Mouse (Mus musculus) erythroblast, embryonic 14.5 days (primary cell): ENCODE data around the gene Myocos. TPM values are rescaled to one million over a fixed set of nuclear protein-coding genes. Genes with fewer than 3 reads are reported as not detected.

Source experiments
- H3K27me3 ChIP-seq: 2 replicates; pipeline ENCODE4 v1.6.1; 2012; ENCODE audit warnings: inconsistent platforms; ENCODE audit not compliant: control insufficient read depth
- H3K36me3 ChIP-seq: 2 replicates; pipeline ENCODE4 v1.6.1; 2012; ENCODE audit warnings: mild to moderate bottlenecking, inconsistent platforms; ENCODE audit not compliant: control insufficient read depth
- H3K4me1 ChIP-seq: 2 replicates; pipeline ENCODE4 v1.6.1; 2012; ENCODE audit warnings: inconsistent platforms; ENCODE audit not compliant: control insufficient read depth
- H3K4me3 ChIP-seq: replicated peaks from 2 replicates; pipeline ENCODE3; 2012; ENCODE audit warnings: moderate library complexity, mild to moderate bottlenecking, inconsistent platforms
- H3K9me3 ChIP-seq: 2 replicates; pipeline ENCODE4 v1.6.1; 2012; ENCODE audit warnings: low read length, inconsistent platforms, mixed read lengths; ENCODE audit not compliant: control insufficient read depth
- GATA1 ChIP-seq: IDR thresholded peaks from 2 replicates; pipeline ENCODE4 v1.6.1; 2012; ENCODE audit warnings: low read length, inconsistent platforms, mixed read lengths
- TAL1 ChIP-seq: IDR thresholded peaks from 3 replicates; pipeline ENCODE4 v1.6.1; 2012; ENCODE audit warnings: low read length, inconsistent platforms, mixed read lengths
- polyA plus RNA-seq: library from polyadenylated mRNA; stranded (reverse); fragments of >175 nt; gene quantifications from 2 replicates; pipeline ENCODE4 v1.2.3, GENCODE M21; 2012

Myocos gene
- not detected in 2 replicates for polyA plus RNA-seq

DNA sequence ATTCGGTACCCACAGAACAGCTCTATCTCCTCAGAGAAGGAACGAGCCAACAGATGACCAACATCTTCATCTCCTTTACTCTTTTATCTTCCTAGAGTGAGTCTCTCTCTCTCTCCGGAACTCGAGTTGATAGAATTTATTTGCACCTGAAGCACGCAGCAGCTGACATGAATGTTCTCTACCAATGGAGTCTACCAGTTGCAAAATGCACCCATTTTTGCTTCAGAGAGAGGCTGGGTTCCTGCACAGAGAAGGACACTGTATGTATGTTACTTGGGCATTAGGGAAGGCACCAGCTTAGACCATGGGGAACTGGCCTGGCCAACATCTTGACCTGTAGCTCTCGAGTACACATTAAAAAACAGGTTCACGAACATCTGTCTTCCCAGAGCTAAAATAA is at the start of gene Myocos:
Gene Myocos (minus strand): TSS at position 101 of the 400 bp plus-strand sequence.
- Histone ChIP-seq H3K4me1 (peaks cover 2% of the 10 kb centered on the region; the same call in 1 of the 2 replicates), H3K27me3 (no peaks in the 10 kb centered on the region), H3K36me3 (no peaks in the 10 kb centered on the region), H3K9me3 (no peaks in the 10 kb centered on the region), H3K4me3 (no peak within 1 kb of the TSS)
- no peak for TF ChIP-seq GATA1

DNA sequence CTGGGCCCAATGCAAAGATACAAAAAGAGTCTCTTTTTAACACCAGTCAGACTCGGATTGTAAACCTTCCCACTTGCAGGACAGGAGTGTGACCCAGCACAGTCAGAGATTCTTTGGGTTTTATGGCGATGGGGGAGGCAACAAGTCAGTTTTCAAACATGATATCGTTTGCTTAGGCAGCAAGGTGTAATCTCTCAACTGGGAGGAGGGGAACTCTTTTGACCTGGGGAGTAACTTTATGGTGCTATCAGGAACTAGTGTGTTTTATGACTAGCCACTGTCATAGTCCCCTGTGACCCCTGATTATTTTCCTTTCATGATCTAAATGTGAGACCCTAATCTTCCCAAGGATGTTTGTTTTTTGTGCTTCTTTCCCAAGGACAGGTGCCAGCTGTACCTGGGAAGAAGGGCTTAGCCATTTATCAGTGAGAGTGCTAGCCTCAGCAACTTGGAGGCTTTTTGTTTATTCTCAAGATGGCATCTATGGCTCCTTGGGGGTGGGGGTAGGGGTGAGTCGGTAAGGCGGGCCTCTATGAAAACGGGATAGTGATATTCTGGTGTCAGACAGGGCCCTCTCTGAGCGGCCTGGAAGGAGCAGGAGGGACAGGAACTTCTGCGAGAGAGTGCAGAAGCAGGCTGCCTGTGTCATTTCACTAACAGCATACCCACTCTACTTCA is 42.5 kb upstream of the Myocos start:
- H3K4me1 ChIP-seq: no peaks in the 10 kb centered on the region
- H3K4me3 ChIP-seq: no peak overlapping the region
- no peaks in the 10 kb centered on the region for H3K9me3 ChIP-seq
- H3K27me3 ChIP-seq: no peaks in the 10 kb centered on the region
- H3K36me3 ChIP-seq: peaks cover 99% of the 10 kb centered on the region
- no peak for TF ChIP-seq TAL1

DNA sequence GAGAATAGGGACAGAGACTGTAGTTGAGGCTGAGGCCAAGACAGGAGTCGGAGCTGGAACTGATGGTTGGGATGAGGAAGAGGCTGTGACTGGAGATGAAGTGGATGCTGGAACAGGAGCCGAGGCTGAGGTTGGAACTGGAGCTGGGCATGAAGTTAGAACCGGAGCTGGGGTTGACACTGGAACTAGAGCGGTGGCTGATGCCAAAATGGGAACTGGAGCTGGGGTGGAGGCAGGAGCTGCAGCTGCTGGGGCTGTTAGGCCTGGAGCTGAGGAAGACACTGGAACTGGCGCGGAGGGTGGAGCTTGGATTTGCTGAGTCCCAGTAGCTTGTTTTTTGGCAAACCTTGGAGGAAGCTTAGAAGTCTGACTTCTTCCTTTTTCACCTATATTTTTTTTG is 39.8 kb upstream of the Myocos start:
- no peak overlapping the region for H3K4me3 ChIP-seq
- TF ChIP-seq GATA1: no peak
- TF ChIP-seq TAL1: no peak
- H3K9me3 ChIP-seq: no peaks in the 10 kb centered on the region
- H3K36me3 ChIP-seq: peaks cover 99% of the 10 kb centered on the region
- H3K27me3 ChIP-seq: no peaks in the 10 kb centered on the region
- no peaks in the 10 kb centered on the region for H3K4me1 ChIP-seq

DNA sequence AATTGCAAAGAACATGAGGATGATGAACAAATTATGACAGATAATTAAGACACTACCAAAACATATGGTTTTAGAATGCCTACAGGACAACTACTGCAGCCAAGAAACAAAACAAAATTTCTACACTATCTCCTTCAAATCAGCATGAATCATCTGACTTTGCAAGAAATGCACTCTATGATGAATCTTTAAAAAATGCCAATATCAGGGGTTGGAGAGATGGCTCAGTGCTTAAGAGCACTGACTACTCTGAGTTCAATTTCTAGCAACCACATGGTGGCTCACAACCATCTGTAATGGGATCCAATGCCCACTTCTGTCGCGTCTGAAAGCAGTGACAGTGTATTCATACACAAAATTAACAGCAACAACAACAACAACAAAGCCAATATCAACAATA is 35.7 kb upstream of the Myocos start:
- Histone ChIP-seq H3K9me3 (no peaks in the 10 kb centered on the region), H3K4me1 (no peaks in the 10 kb centered on the region), H3K4me3 (no peak overlapping the region), H3K36me3 (peaks cover 98% of the 10 kb centered on the region), H3K27me3 (no peaks in the 10 kb centered on the region)
- no peak for TF ChIP-seq TAL1
- no peak for TF ChIP-seq GATA1

DNA sequence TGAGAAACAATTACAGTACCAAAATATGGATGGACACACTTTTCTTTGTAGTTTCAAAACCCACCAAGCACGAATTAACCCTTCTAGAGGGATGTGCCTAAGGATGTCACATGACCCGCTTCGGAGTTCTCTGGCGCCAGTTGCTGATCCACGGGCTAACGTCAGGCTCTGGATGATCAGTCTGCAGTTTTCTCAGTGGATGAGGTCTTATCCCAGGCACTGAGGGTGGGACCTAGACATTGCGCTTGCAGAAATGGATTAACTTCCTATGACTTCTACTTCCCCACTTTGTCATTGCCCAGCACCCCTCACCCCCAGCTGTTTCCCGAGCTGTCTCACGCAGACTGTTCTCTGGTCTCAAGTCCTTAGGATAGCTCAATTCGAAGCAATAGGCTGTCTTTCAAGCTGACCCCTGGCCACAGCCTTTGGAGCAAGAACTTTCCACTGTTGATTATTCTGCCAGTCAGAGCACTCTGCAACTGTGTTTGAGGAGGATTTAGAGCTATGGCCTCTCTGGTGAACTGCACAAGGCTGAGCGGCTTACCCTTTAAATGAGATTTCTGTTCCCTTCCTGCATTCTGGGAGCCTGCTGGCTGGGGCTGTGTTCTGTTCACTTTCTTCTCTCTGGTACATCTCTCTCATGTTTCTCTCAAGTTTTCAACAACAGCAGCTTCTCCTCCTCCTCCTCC is 7.6 kb upstream of the Myocos start:
- Histone ChIP-seq H3K36me3 (peaks cover 19% of the 10 kb centered on the region), H3K9me3 (no peaks in the 10 kb centered on the region), H3K4me3 (peak overlapping the region; percentile 36), H3K27me3 (peaks cover 4% of the 10 kb centered on the region), H3K4me1 (peaks cover 5% of the 10 kb centered on the region)
- TF ChIP-seq TAL1 (no peak), GATA1 (no peak)

DNA sequence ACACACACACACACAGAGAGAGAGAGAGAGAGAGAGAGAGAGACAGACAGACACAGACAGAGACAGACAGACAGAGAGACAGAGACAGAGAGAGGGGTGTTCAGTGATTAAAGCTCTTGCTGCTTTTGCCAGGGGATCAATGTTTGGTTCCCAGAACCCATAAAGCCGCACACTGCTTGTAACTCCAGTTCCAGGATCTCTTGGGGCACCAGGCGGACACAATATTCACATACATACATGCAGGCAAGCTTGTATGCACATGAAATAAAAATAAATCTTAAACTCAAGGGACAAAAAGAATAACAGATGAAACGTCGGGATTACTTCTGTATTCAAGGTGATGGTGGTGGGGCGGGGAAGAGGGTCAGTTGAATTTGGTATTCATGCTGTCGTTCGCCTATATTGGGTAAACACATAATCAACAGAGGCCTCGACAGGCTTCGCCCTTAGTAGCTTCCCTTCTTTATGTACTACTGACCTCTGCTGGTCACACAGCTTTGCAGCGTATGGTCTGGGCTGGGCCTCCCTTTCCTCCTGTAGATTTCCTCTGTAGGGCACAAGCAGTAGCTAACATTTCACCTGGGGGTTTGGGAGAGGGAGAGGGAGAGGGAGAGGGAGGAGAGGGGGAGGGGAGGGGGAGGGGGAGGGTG is 6.9 kb upstream of the Myocos start:
- TF ChIP-seq TAL1 (no peak), GATA1 (no peak)
- Histone ChIP-seq H3K9me3 (no peaks in the 10 kb centered on the region), H3K27me3 (peaks cover 4% of the 10 kb centered on the region), H3K4me1 (peaks cover 8% of the 10 kb centered on the region), H3K36me3 (peaks cover 12% of the 10 kb centered on the region), H3K4me3 (no peak overlapping the region)

DNA sequence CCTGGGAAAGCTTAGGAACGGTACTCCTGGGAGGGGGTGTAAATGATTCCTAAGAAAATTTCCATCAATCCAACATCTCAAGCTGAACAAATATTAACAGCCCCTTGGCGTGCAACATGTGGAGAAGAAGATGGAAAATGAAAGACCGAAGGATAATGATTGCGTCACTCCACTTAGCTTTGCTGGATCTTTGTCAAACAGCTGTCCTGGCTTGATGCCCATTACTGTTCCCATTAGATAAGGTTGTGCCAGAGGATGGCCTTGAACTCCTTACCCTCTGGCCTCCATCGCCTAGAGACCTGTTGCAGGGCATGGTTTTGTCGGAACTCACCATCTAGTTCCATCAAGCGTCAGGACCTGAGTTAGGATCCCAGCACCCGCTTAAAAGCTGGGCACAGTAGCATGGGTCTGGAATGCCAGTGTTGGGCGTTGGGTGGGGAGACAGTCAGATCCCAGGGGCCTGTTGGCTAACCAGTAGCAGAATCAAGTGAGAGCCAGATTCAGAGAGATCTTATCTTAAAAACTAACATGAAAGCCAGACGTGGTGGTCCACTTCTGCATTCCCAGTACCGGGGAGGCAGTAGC is 2.3 kb upstream of the Myocos start:
- H3K36me3 ChIP-seq: no peaks in the 10 kb centered on the region
- no peaks in the 10 kb centered on the region for H3K9me3 ChIP-seq
- TF ChIP-seq GATA1: no peak
- TF ChIP-seq TAL1: no peak
- no peaks in the 10 kb centered on the region for H3K27me3 ChIP-seq
- H3K4me3 ChIP-seq: no peak overlapping the region
- H3K4me1 ChIP-seq: peaks cover 2% of the 10 kb centered on the region; the same call in 1 of the 2 replicates

DNA sequence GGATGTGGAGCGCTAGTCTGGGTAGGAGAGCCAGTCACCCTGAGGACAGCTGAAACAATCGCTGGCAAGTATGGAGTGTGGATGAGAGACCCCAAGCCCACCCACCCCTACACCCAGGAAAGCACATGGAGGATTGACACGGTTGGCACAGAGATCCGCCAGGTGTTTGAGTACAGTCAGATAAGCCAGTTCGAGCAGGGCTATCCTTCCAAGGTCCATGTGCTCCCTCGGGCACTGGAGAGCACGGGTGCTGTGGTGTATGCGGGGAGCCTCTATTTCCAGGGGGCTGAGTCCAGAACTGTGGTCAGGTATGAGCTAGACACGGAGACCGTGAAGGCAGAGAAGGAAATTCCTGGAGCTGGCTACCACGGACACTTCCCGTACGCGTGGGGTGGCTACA is 9.6 kb downstream of the Myocos start:
- H3K4me3 ChIP-seq: no peak overlapping the region
- TF ChIP-seq TAL1 (no peak), GATA1 (no peak)
- no peaks in the 10 kb centered on the region for H3K36me3 ChIP-seq
- no peaks in the 10 kb centered on the region for H3K4me1 ChIP-seq
- no peaks in the 10 kb centered on the region for H3K9me3 ChIP-seq
- no peaks in the 10 kb centered on the region for H3K27me3 ChIP-seq

DNA sequence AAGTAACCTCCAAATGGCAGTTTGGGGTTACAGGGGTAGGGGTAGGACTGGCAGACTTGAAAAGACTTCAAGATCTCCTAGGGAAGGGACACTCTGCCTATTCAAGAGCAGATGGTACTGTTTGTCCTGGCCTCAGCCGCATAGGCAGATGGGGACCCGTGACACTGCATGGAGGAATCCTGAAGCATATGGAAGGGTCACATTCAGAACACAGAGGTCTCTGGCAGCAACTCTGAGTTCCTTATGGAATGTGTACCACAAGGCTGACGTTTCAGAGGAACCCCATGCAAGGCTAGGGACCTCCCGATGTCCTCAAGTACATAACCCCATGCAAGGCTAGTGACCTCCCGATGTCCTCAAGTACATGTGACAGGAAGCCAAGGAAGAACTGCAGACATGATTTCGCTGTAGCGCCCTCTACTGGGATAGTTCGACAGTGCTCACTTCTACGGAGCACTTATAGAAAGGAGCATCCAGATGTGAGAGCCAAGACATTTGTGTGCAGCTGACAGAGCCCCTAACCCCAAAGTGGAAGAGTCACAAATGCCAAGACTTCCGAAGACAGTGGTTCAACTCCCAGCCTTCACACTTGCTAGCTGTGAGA is 11.8 kb downstream of the Myocos start:
- TF ChIP-seq TAL1 (no peak), GATA1 (no peak)
- Histone ChIP-seq H3K27me3 (no peaks in the 10 kb centered on the region), H3K9me3 (no peaks in the 10 kb centered on the region), H3K4me1 (no peaks in the 10 kb centered on the region), H3K4me3 (no peak overlapping the region), H3K36me3 (no peaks in the 10 kb centered on the region)
